Mouse (Mus musculus): Measurements from ENCODE around the gene Stip1. TPM values are rescaled to one million over a fixed set of nuclear protein-coding genes. Genes with fewer than 3 reads are reported as not detected.
"Not testable (repeated sequence)": the region's sequence is repeated elsewhere in the genome, so short reads cannot be mapped to it uniquely, and the experiment has no call there.

The Stip1 gene
- polyA plus RNA-seq, 1 experiment from 2014 or later, result 175 TPM

GRCm38 (mm10) chr19:7058541-7058940, 18.8 kb upstream of the Stip1 start:
- 46% methylated on average over 6 of the region's 6 CpGs for WGBS
- H3K4me3 ChIP-seq (ENCODE audit: control insufficient read depth in 1 of 2, insufficient read depth in 1 of 2, low read depth in 1 of 2, low read length in 2 of 2), result peak overlapping the region in 1 of 2 experiments; percentile 71; a peak in 2 of 4 replicates
- H3K27me3 ChIP-seq (ENCODE audit: control insufficient read depth, insufficient read depth, low read length), result no peaks in the 10 kb centered on the region
- H3K4me1 ChIP-seq (ENCODE audit: control insufficient read depth in 2 of 2, insufficient read depth in 2 of 2, low read length in 2 of 2), result peaks cover 24% of the 10 kb centered on the region in 2 experiments
- no peak for ATAC-seq (ENCODE audit: insufficient number of reproducible peaks, insufficient read depth, low FRiP score, low read depth)
- peak overlapping the region; percentile 73 to 90; a peak in 3 of 4 replicates for H3K27ac ChIP-seq (replicated peaks in 1 of 2; ENCODE audit: control insufficient read depth in 1 of 2, insufficient read depth in 1 of 2, low read depth in 2 of 2, low read length in 2 of 2)
- no peaks in the 10 kb centered on the region for H3K9me3 ChIP-seq (ENCODE audit: control insufficient read depth, low read length)
- no peaks in the 10 kb centered on the region for H3K36me3 ChIP-seq (ENCODE audit: control insufficient read depth, insufficient read depth, low read length)
- H3K4me2 ChIP-seq (ENCODE audit: low read length), result peak overlapping the region; percentile 99
- peak overlapping the region; percentile 84; the same call in 1 of the 2 replicates for H3K9ac ChIP-seq (ENCODE audit: low read length)

DNA sequence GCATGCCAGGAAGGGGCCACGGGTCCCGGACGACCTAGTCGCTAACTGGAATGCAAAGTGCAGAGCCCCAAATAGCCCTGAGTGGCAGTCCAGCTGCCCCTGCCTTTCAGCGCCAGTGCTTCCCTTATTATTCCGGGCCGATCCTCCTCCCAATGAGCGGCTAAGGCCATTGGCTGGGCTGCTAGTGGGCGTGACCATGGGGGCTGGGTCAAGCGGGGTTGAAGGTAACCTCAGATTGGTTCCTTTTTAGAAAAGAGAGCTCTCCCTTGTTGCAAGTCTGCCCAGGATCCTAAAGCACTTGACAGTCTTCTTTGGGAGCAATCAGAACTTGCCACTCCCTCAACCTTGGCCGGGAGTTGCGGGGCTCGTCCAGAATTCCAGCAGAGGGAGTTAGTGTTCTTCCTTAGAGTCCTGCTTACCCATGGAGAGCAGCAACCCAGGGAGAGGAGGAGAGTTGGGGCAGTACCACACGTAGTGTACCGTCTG, 18.0 kb upstream of the Stip1 start:
- Histone ChIP-seq H3K27ac (replicated peaks in 1 of 2; ENCODE audit: control insufficient read depth in 1 of 2, insufficient read depth in 1 of 2, low read depth in 2 of 2, low read length in 2 of 2) (peak overlapping the region; percentile 87 to 90), H3K27me3 (ENCODE audit: control insufficient read depth, insufficient read depth, low read length) (no peaks in the 10 kb centered on the region), H3K4me3 (ENCODE audit: control insufficient read depth in 1 of 2, insufficient read depth in 1 of 2, low read depth in 1 of 2, low read length in 2 of 2) (peak overlapping the region; percentile 71 to 78), H3K9ac (ENCODE audit: low read length) (peak overlapping the region; percentile 84), H3K4me2 (ENCODE audit: low read length) (peak overlapping the region; percentile 99), H3K4me1 (ENCODE audit: control insufficient read depth in 2 of 2, insufficient read depth in 2 of 2, low read length in 2 of 2) (peaks cover 24% of the 10 kb centered on the region in 2 experiments), H3K9me3 (ENCODE audit: control insufficient read depth, low read length) (no peaks in the 10 kb centered on the region), H3K36me3 (ENCODE audit: control insufficient read depth, insufficient read depth, low read length) (no peaks in the 10 kb centered on the region)
- under 1% methylated on average over 15 of the region's 15 CpGs for WGBS
- ATAC-seq (ENCODE audit: insufficient number of reproducible peaks, insufficient read depth, low FRiP score, low read depth), result peak; percentile 76

DNA sequence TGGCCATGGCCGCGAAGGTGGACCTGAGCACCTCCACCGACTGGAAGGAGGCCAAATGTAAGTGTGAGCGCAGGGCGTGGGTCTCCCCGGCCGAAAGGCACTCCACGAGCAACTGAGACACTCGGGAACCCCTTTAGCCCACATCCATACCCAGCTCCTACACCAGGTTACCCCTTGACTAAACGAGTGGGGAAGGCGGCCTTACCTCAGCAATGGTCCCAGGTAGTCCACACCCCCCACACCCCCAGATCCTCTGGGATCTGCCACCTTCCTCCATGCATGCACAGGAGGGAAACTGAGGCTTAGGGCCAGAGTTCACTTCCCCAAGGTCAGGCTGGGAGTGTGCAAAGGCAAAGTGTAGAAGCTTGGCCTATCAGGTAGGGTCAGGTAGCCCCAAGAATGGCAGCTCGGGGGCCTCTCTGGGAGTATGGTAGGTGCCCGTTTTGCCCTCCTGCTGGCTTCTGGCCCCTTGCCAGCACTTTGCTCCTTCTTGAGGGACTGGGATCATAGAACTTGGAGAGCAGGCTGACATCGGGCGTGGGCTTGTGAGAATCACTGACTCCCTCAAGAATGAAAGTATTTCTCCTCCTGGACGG, 17.5 kb upstream of the Stip1 start:
- Histone ChIP-seq H3K4me2 (ENCODE audit: low read length) (peak overlapping the region; percentile 99), H3K9ac (ENCODE audit: low read length) (peak overlapping the region; percentile 84), H3K4me1 (ENCODE audit: control insufficient read depth in 2 of 2, insufficient read depth in 2 of 2, low read length in 2 of 2) (peaks cover 24% of the 10 kb centered on the region in 2 experiments), H3K27me3 (ENCODE audit: control insufficient read depth, insufficient read depth, low read length) (no peaks in the 10 kb centered on the region), H3K4me3 (ENCODE audit: control insufficient read depth in 1 of 2, insufficient read depth in 1 of 2, low read depth in 1 of 2, low read length in 2 of 2) (peak overlapping the region; percentile 71 to 78), H3K9me3 (ENCODE audit: control insufficient read depth, low read length) (no peaks in the 10 kb centered on the region), H3K27ac (replicated peaks in 1 of 2; ENCODE audit: control insufficient read depth in 1 of 2, insufficient read depth in 1 of 2, low read depth in 2 of 2, low read length in 2 of 2) (peak overlapping the region; percentile 87 to 90), H3K36me3 (ENCODE audit: control insufficient read depth, insufficient read depth, low read length) (no peaks in the 10 kb centered on the region)
- peak; percentile 27; the same call in 1 of the 2 replicates for ATAC-seq (ENCODE audit: insufficient number of reproducible peaks, insufficient read depth, low FRiP score, low read depth)
- 1% methylated on average over 16 of the region's 16 CpGs for WGBS

- Histone ChIP-seq H3K4me3 (ENCODE audit: control insufficient read depth in 1 of 2, insufficient read depth in 1 of 2, low read depth in 1 of 2, low read length in 2 of 2) (peak within 1 kb of the TSS; percentile 71 to 78), H3K9ac (ENCODE audit: low read length) (peak within 1 kb of the TSS; percentile 84), H3K36me3 (ENCODE audit: control insufficient read depth, insufficient read depth, low read length) (no peaks in the 10 kb centered on the region), H3K4me1 (ENCODE audit: control insufficient read depth in 2 of 2, insufficient read depth in 2 of 2, low read length in 2 of 2) (peaks cover 24% of the 10 kb centered on the region in 2 experiments), H3K4me2 (ENCODE audit: low read length) (peak within 1 kb of the TSS; percentile 99), H3K27me3 (ENCODE audit: control insufficient read depth, insufficient read depth, low read length) (no peaks in the 10 kb centered on the region), H3K9me3 (ENCODE audit: control insufficient read depth, low read length) (no peaks in the 10 kb centered on the region), H3K27ac (replicated peaks in 1 of 2; ENCODE audit: control insufficient read depth in 1 of 2, insufficient read depth in 1 of 2, low read depth in 2 of 2, low read length in 2 of 2) (peak within 1 kb of the TSS; percentile 87 to 90)
- ATAC-seq (ENCODE audit: insufficient number of reproducible peaks, insufficient read depth, low FRiP score, low read depth), result peak; percentile 72
- WGBS, result under 1% methylated on average over 71 of the region's 72 CpGs
Observed at GRCm38 (mm10) chr19:7056248-7057087, 16.7 kb upstream of the Stip1 start, which contains the start of gene Macrod1. TSS of gene Macrod1 (plus strand) at chr19:7056810.

- peak overlapping the region; percentile 18; the same call in 1 of the 2 replicates for H3K4me2 ChIP-seq (ENCODE audit: low read length)
- no peaks in the 10 kb centered on the region for H3K36me3 ChIP-seq (ENCODE audit: control insufficient read depth, insufficient read depth, low read length)
- H3K27me3 ChIP-seq (ENCODE audit: control insufficient read depth, insufficient read depth, low read length), result no peaks in the 10 kb centered on the region
- no peak for ATAC-seq (ENCODE audit: insufficient number of reproducible peaks, insufficient read depth, low FRiP score, low read depth)
- H3K27ac ChIP-seq (replicated peaks in 1 of 2; ENCODE audit: control insufficient read depth in 1 of 2, insufficient read depth in 1 of 2, low read depth in 2 of 2, low read length in 2 of 2), result peak overlapping the region; percentile 7 to 62; a peak in 3 of 4 replicates
- no peak overlapping the region for H3K9ac ChIP-seq (ENCODE audit: low read length)
- H3K4me3 ChIP-seq (ENCODE audit: control insufficient read depth in 1 of 2, insufficient read depth in 1 of 2, low read depth in 1 of 2, low read length in 2 of 2), result no peak overlapping the region
- H3K9me3 ChIP-seq (ENCODE audit: control insufficient read depth, low read length), result no peaks in the 10 kb centered on the region
- whole genome bisulfite sequencing, result 34% methylated on average over 3 of the region's 3 CpGs
- peaks cover 24% of the 10 kb centered on the region in 2 experiments for H3K4me1 ChIP-seq (ENCODE audit: control insufficient read depth in 2 of 2, insufficient read depth in 2 of 2, low read length in 2 of 2)
Observed at GRCm38 (mm10) chr19:7055173-7055572, 15.4 kb upstream of the Stip1 start.

DNA sequence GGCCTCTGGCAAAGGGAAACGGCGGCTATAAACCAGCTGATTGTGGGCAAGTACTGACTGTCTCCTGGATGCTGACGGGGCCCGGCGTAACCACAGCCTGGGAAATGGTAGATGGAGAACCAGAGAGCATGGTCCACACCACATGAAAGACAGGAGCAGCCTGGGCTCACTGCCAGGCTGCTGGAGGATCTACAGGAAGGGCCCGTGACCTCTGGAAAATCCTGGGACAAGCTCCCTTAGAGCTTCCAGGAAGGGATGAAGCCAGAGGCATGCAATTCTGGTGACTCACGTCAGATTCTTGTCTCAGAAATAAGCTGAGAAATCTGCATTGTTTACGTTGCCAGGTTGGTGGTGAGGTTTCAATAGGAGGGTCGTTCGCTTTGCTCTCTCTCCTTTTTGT, 15.0 kb upstream of the Stip1 start:
- H3K9me3 ChIP-seq (ENCODE audit: control insufficient read depth, low read length), result no peaks in the 10 kb centered on the region
- H3K4me2 ChIP-seq (ENCODE audit: low read length), result peak overlapping the region; percentile 18; the same call in 1 of the 2 replicates
- H3K36me3 ChIP-seq (ENCODE audit: control insufficient read depth, insufficient read depth, low read length), result no peaks in the 10 kb centered on the region
- no peaks in the 10 kb centered on the region for H3K27me3 ChIP-seq (ENCODE audit: control insufficient read depth, insufficient read depth, low read length)
- no peak for ATAC-seq (ENCODE audit: insufficient number of reproducible peaks, insufficient read depth, low FRiP score, low read depth)
- no peak overlapping the region for H3K9ac ChIP-seq (ENCODE audit: low read length)
- peaks cover 24% of the 10 kb centered on the region in 2 experiments for H3K4me1 ChIP-seq (ENCODE audit: control insufficient read depth in 2 of 2, insufficient read depth in 2 of 2, low read length in 2 of 2)
- 40% methylated on average over 10 of the region's 10 CpGs for WGBS
- no peak overlapping the region for H3K4me3 ChIP-seq (ENCODE audit: control insufficient read depth in 1 of 2, insufficient read depth in 1 of 2, low read depth in 1 of 2, low read length in 2 of 2)
- peak overlapping the region; percentile 7 to 62; a peak in 3 of 4 replicates for H3K27ac ChIP-seq (replicated peaks in 1 of 2; ENCODE audit: control insufficient read depth in 1 of 2, insufficient read depth in 1 of 2, low read depth in 2 of 2, low read length in 2 of 2)

GRCm38 (mm10) chr19:7053382-7053781, 13.6 kb upstream of the Stip1 start:
- not testable (repeated sequence) for ATAC-seq (ENCODE audit: insufficient number of reproducible peaks, insufficient read depth, low FRiP score, low read depth)
- 90% methylated on average over 4 of the region's 4 CpGs for WGBS

More at GRCm38 (mm10) chr19:7053382-7053781, 13.6 kb upstream of the Stip1 start:
- H3K4me2 ChIP-seq (ENCODE audit: low read length); H3K9ac ChIP-seq (ENCODE audit: low read length); H3K36me3 ChIP-seq (ENCODE audit: control insufficient read depth, insufficient read depth, low read length); H3K9me3 ChIP-seq (ENCODE audit: control insufficient read depth, low read length); H3K27ac ChIP-seq (replicated peaks in 1 of 2; ENCODE audit: control insufficient read depth in 1 of 2, insufficient read depth in 1 of 2, low read depth in 2 of 2, low read length in 2 of 2); H3K27me3 ChIP-seq (ENCODE audit: control insufficient read depth, insufficient read depth, low read length); H3K4me3 ChIP-seq (ENCODE audit: control insufficient read depth in 1 of 2, insufficient read depth in 1 of 2, low read depth in 1 of 2, low read length in 2 of 2): not testable (repeated sequence)
- peaks cover 20 to 21% of the 10 kb centered on the region in 2 experiments for H3K4me1 ChIP-seq (ENCODE audit: control insufficient read depth in 2 of 2, insufficient read depth in 2 of 2, low read length in 2 of 2)

Measured in heart, embryonic 14.5 days (tissue).